Mouse (Mus musculus) cerebellum, adult 8-10 months (tissue): Measurements from ENCODE around the gene Gpr146.
"Not testable (repeated sequence)": the region's sequence is repeated elsewhere in the genome, so short reads cannot be mapped to it uniquely, and the experiment has no call there.

Experiments
- DNase-seq: peaks from one replicate; pipeline ENCODE4 v3.0.0; 2022

Gpr146 gene

GRCm38 (mm10) chr5:139383234-139383633 lies 5.7 kb downstream of the Gpr146 start:
- DNase-seq: no peak

- no peak for DNase-seq
Measured at GRCm38 (mm10) chr5:139384531-139384930, 7.0 kb downstream of the Gpr146 start.

GRCm38 (mm10) chr5:139386047-139386446 lies 8.6 kb downstream of the Gpr146 start:
- DNase-seq: no peak

DNA sequence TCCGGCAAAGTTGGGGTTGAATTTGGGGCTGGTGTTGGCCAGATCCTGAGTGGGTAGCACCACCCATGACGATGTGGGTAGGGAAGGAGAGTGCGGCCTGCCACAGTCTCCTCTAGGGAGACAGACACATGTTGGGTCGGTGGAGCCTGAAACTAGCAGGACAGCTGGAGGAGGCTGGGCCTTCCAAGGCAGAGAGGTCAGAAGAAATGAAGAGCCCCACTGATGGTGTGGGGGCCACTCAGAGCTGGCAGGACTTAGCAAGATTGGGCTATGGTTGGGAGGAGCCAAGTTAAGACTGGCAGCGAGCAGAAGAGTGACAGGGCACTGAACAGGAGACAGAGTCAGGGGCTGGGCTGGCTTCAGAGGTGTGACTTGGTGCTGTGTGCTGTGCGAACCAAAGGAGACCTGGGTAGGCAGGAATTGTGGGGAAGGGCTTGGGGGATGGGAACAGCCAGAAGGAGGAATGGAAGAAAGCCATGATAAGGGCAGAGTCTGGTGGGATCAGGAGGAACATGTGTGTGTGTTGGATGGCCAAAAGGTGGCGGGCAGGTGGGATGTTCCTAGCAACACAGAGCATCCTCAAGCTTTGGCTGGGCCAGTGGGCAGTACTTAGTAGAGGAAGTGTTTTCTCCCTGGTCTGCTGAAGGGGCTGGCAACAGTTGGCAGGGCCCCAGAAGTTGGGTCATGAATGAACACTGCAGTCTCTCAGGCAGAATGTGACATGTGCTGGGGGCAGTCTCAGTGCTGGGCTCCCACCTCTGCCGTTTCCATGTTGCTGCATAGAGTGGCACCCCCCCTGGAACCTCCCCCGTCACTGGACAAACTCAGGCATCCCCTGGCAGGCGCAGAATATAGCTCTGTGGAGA lies 10.1 kb downstream of the Gpr146 start:
- DNase-seq: no peak

DNA sequence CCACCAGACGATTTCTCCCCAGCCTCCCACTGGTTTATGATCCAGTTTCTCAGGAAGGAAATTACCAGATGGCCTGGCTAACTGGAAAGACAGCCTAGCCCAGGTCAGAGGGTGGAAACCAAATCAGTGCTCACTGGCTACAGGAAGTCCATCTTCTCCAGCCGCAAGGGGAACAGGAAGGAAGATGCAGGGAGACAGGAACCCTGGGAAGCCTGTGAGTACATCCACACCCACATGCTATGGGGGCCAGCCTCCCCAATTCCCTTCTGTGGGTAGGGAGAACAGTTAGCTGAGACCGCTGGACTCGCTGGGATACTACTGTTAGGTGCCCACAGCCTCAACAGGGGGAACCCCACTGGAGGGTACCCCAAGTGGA lies 10.7 kb downstream of the Gpr146 start:
- DNase-seq: no peak

DNA sequence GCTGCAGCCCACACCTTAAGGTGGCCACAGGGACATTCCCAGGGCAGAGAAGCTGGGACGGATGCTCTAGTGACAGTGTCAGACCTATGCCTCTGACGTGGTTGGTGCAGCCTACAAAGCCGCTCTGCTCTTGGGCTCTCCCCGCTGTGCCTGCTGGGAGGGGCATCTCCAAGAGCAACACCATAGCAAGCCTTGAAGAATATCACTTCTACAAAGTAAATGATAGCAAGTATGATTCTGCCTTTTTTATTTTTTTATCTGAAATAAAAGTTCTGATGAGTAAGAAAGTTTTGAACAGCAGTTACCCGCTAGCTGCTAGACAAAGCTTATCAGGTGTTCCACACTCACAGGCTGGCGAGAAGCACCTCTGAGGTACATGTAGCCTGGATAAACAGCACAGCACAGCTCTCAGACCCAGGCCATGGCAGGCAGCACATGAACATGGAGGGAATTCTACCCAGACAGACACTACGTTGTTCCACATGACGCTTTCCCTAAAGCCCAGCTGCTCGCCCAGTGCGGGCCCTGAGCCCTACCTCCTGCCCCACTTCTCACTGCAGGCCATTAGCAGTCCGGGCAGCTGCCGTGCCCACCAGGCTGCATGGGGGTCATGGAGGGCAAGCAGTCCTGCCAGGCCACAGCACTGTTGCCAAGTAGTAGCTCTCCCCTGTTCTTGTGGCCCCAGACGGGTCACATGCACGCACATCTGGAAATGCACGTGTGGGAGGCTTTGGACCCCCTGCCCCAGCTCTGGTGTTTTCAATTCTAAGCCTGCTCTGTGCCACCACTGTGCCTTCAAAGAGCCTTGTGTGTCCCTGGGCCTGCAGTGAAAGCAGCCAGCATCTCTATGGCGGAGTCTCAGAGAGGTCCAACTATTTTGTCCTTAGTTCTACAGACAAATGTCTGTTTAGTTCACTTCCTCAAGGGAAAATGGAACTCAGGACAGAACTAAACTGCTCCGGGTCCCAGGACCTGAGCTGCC lies 11.5 kb downstream of the Gpr146 start:
- no peak for DNase-seq

DNA sequence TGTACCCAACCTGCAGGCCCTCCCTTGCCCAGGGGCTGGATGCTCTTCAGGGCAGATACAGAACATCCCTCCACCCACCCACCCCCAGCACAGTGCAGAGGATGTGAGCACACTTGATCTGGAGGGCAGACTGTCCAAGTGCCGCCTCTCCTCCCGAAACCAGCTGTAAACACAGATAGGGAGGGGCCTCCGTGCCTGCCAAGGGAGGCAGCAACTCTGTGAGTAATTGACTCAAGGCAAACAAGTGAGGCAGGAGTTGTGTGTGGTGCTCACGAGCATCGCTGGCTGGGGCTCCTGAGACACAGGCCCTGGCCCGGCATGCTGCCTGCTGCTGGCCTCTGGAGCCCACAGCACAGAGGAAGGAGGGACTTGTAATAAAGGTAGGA lies 12.2 kb downstream of the Gpr146 start:
- no peak for DNase-seq

GRCm38 (mm10) chr5:139390324-139391119 lies 13.0 kb downstream of the Gpr146 start:
- not testable (repeated sequence) for DNase-seq

DNA sequence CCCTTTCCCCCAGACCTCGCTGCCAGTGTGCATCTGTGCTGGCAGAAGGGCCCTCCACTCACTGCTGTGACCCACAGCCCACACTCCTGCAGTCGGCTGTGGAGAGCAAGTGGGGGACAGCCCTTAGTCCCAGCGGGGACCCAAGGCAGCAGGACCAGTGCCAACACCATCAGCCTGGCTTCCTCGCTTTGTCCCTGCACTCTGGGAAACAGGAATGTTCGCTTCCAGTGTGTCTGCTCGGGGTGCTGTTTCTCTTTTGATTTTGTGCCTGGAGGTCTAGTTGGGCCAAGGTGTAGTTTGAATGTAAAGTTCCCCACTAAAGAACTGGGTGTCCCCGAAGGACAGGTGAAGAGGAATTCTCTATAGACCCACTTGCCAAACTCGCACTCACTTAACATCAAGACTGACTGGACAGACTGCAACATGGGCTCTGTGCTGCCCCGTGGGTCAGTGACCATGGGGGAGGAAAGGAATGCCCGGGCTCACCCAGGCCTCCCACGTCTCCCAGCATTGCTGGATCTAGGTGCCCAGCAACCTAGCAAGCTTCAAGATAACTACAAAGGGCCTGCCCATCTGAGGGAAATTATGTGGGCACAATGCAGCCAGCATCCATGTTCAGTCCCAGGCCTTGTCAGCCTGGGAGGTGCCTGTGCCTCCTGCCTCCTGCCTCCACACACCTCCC lies 14.0 kb downstream of the Gpr146 start:
- no peak for DNase-seq

- no peak for DNase-seq
Measured at GRCm38 (mm10) chr5:139392219-139393196, 15.0 kb downstream of the Gpr146 start.

- no peak for DNase-seq
Measured at GRCm38 (mm10) chr5:139393197-139393588, 15.7 kb downstream of the Gpr146 start.

- DNase-seq: no peak
Measured at GRCm38 (mm10) chr5:139394399-139394798, 16.9 kb downstream of the Gpr146 start.

GRCm38 (mm10) chr5:139395528-139395927 lies 18.0 kb downstream of the Gpr146 start:
- no peak for DNase-seq

DNA sequence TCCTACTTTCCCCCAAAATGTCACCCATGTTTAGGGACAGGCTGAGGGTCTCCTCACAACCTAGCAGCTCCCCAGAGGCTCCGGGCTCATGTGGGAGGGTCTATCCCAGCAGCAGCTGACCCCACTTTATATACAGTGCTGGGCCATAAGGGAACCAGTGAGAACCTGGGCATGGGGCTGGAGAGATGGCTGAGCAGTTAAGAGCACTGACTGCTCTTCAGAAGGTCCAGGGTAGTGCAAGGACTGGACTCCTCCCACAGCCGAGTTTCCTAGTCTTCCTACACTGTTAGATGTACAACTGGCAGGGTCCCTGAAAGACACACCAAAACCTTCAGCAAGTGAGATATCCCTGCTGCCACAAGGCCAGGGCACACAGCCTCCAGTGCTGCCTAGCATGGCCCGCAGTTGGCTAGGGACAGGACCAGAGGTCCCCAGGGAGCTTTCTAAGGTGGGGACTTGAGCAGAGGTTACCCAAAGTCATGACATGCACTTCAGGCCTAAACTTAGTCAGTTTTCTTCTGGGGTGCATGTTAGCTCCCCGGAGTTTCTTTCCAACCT lies 19.9 kb downstream of the Gpr146 start:
- DNase-seq: no peak

- DNase-seq: peak; percentile 94
Measured at GRCm38 (mm10) chr5:139397959-139398753, 20.7 kb downstream of the Gpr146 start.

GRCm38 (mm10) chr5:139398786-139399185 lies 21.3 kb downstream of the Gpr146 start:
- no peak for DNase-seq

GRCm38 (mm10) chr5:139399991-139400390 lies 22.5 kb downstream of the Gpr146 start:
- DNase-seq: no peak

- DNase-seq: no peak
Measured at GRCm38 (mm10) chr5:139402106-139402505, 24.6 kb downstream of the Gpr146 start.

GRCm38 (mm10) chr5:139403692-139404260 lies 26.3 kb downstream of the Gpr146 start:
- no peak for DNase-seq
